Mouse (Mus musculus) hindbrain, embryonic 15.5 days (tissue): Measurements from ENCODE around the gene Capza2. TPM values are rescaled to one million over a fixed set of nuclear protein-coding genes. Genes with fewer than 3 reads are reported as not detected.
A peak's percentile ranks its signal among the peaks of the same experiment; 100 is the strongest.

Experiments used
- ATAC-seq: fragments of 200-750 bp; cut with Nextera tagmentation; 2 replicates; pipeline ENCODE4 v1.8.0; 2017; ENCODE audit warnings: low read depth, moderate number of reproducible peaks, moderate TSS enrichment; ENCODE audit not compliant: low FRiP score
- H3K27ac ChIP-seq: fragments of 300-500 bp; sonication (generic); replicated peaks from 2 replicates; pipeline ENCODE4 v1.5.1; 2015; ENCODE audit warnings: mild to moderate bottlenecking, inconsistent platforms
- H3K27me3 ChIP-seq: fragments of 300-500 bp; sonication (generic); 2 replicates; pipeline ENCODE4 v1.6.1; 2015; ENCODE audit warnings: control low read depth, inconsistent platforms
- H3K36me3 ChIP-seq: fragments of 300-500 bp; sonication (generic); 2 replicates; pipeline ENCODE4 v1.6.1; 2015; ENCODE audit warnings: control low read depth, inconsistent platforms
- H3K4me1 ChIP-seq: fragments of 300-500 bp; sonication (generic); replicated peaks from 2 replicates; pipeline ENCODE4 v1.6.1; 2015; ENCODE audit warnings: control low read depth, inconsistent platforms
- H3K4me2 ChIP-seq: fragments of 300-500 bp; sonication (generic); 2 replicates; pipeline ENCODE4 v1.6.1; 2015; ENCODE audit warnings: moderate library complexity, mild to moderate bottlenecking, inconsistent platforms
- H3K4me3 ChIP-seq: fragments of 300-500 bp; sonication (generic); 2 replicates; pipeline ENCODE4 v1.5.1; 2015; ENCODE audit warnings: mild to moderate bottlenecking, inconsistent platforms
- H3K9ac ChIP-seq: fragments of 300-500 bp; sonication (generic); 2 replicates; pipeline ENCODE4 v1.6.1; 2015; ENCODE audit warnings: inconsistent platforms
- H3K9me3 ChIP-seq: fragments of 300-500 bp; sonication (generic); 2 replicates; pipeline ENCODE4 v1.6.1; 2016; ENCODE audit warnings: control low read depth, inconsistent platforms
- WGBS: fragments of 180-500 bp; shearing (Covaris S2); methylation state at CpG from one replicate; pipeline ENCODE4 v1.1.7; 2015; 5-methylcytosine and 5-hydroxymethylcytosine counted together
- polyA plus RNA-seq: library from polyadenylated mRNA; unstranded; fragments of >200 nt; fragmentation: Nextera tagmentation; extraction: Ambion mirVana; gene quantifications from 2 replicates; pipeline ENCODE4 v1.2.1, GENCODE M21; 2015

Gene Capza2
- polyA plus RNA-seq, result 236 and 241 TPM in 2 replicates

GRCm38 (mm10) chr6:17635615-17636284 lies at the start of gene Capza2:
TSS of gene Capza2 (plus strand) at chr6:17636234.
- H3K9me3 ChIP-seq, result no peaks in the 10 kb centered on the region
- H3K9ac ChIP-seq, result peak within 1 kb of the TSS; percentile 96
- peak within 1 kb of the TSS; percentile 97 for H3K27ac ChIP-seq
- H3K4me3 ChIP-seq, result peak within 1 kb of the TSS; percentile 93
- WGBS, result 87% methylated on average over 7 of the region's 7 CpGs
- no peaks in the 10 kb centered on the region for H3K27me3 ChIP-seq
- H3K4me2 ChIP-seq, result peak within 1 kb of the TSS; percentile 59
- no peak for ATAC-seq
- H3K4me1 ChIP-seq, result peaks cover 15% of the 10 kb centered on the region
- no peaks in the 10 kb centered on the region for H3K36me3 ChIP-seq

DNA sequence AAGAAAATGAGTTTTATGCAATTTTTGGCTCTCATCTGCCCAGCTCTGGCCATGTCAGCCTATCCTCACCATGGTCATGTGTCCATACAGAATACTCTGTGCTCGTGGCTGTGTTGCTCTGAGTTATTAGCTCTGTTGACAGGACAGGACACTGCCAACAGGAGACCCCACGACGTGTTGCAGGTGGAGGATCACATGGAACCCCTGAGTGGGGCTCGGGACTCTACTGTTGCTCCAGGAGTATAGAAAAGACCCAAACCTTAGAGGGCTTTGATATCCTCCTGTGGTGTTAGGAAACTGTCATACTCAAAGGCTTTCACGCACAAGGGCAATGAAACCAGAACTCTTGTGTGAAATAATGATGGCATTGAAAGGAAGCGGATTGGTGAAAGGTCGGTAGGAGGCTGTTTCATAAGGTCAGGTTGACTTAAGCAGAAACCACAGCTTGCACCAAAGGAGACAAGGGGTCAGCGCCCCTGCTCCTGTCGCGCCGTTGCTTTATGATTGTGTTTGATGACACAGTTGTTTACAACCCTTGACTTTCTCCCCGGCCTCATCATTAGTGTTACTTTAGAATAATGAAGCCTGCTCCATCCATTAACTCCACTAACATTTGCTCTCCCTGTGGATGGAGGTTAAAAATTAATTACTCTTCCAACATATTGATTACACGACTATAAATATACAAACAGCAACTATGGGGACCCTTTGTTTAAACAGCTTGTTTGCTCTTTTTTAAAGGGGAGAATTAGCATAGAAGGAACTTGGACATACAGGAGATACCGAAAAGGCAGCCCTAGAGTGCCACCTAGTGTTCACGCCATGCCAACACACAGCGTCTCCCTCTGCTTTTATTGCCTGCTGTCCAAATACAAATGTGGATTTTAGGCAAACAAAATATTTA lies 46.7 kb upstream of the Capza2 start:
- 0 out of 2 replicates have a peak overlapping the region, but pooled peaks have one; percentile 4 for H3K4me3 ChIP-seq
- ATAC-seq, result peak; percentile 92

DNA sequence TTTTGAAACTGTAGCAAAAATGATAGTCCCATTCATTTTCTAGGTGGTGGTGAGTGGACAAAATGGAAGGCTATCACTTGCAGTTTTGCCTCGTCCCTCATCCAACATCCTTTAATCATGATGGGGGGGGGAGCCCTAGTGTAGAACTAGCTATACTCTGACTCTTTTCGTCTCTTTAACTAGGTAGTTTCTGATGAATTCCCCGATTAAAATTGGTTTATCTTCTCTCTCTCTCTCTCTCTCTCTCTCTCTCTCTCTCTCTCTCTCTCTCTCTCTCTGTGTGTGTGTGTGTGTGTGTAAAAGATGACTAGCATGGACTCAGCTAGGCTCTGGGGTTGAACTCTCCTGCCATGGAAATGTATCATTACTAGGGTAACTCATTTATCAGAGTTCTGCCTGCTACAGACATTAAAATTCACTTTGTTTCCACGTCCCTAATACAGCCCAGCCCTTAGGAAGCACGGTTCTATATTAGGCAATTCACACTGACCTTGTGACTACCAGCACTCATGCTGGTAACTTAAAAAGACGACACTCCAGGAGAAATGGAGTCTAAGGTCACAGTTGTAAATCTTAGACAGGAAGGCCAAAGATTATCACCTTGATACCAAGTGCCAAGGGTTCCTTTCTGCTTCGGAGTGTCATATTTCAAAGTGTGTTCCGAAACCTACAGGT lies 45.9 kb upstream of the Capza2 start:
- Histone ChIP-seq H3K9ac (no peak overlapping the region), H3K4me3 (no peak overlapping the region), H3K36me3 (no peaks in the 10 kb centered on the region), H3K9me3 (peaks cover 6% of the 10 kb centered on the region; the same call in 1 of the 2 replicates), H3K4me2 (no peak overlapping the region), H3K27ac (no peak overlapping the region), H3K4me1 (0 out of 2 replicates have a peak, but pooled peaks cover 3% of the 10 kb centered on the region), H3K27me3 (no peaks in the 10 kb centered on the region)
- no peak for ATAC-seq
- WGBS, result 57% methylated on average over 8 of the region's 8 CpGs

More for the DNA sequence above, 46.7 kb upstream of the Capza2 start:
- Histone ChIP-seq H3K36me3 (no peaks in the 10 kb centered on the region), H3K4me1 (0 out of 2 replicates have a peak, but pooled peaks cover 3% of the 10 kb centered on the region), H3K4me2 (peak overlapping the region; percentile 41), H3K9me3 (peaks cover 5% of the 10 kb centered on the region; the same call in 1 of the 2 replicates), H3K9ac (no peak overlapping the region), H3K27ac (no peak overlapping the region), H3K27me3 (no peaks in the 10 kb centered on the region)
- 29% methylated on average over 16 of the region's 16 CpGs for WGBS

- no peak overlapping the region for H3K4me2 ChIP-seq
- no peaks in the 10 kb centered on the region for H3K36me3 ChIP-seq
- no peak for ATAC-seq
- H3K4me3 ChIP-seq, result no peak overlapping the region
- H3K27me3 ChIP-seq, result no peaks in the 10 kb centered on the region
- no peak overlapping the region for H3K9ac ChIP-seq
- 0 out of 2 replicates have a peak, but pooled peaks cover 3% of the 10 kb centered on the region for H3K4me1 ChIP-seq
- WGBS, result 97% methylated on average over 2 of the region's 2 CpGs
- H3K27ac ChIP-seq, result no peak overlapping the region
- peaks cover 6% of the 10 kb centered on the region; the same call in 1 of the 2 replicates for H3K9me3 ChIP-seq
Observed at GRCm38 (mm10) chr6:17593971-17594370, 42.1 kb upstream of the Capza2 start.

- Histone ChIP-seq H3K9ac (no peak overlapping the region), H3K4me2 (no peak overlapping the region), H3K27me3 (no peaks in the 10 kb centered on the region), H3K27ac (no peak overlapping the region), H3K36me3 (no peaks in the 10 kb centered on the region), H3K4me3 (no peak overlapping the region), H3K9me3 (peaks cover 6% of the 10 kb centered on the region; the same call in 1 of the 2 replicates), H3K4me1 (no peaks in the 10 kb centered on the region)
- ATAC-seq, result no peak
- WGBS, result 86% methylated on average over 11 of the region's 11 CpGs
Observed at GRCm38 (mm10) chr6:17595712-17596462, 40.1 kb upstream of the Capza2 start.

DNA sequence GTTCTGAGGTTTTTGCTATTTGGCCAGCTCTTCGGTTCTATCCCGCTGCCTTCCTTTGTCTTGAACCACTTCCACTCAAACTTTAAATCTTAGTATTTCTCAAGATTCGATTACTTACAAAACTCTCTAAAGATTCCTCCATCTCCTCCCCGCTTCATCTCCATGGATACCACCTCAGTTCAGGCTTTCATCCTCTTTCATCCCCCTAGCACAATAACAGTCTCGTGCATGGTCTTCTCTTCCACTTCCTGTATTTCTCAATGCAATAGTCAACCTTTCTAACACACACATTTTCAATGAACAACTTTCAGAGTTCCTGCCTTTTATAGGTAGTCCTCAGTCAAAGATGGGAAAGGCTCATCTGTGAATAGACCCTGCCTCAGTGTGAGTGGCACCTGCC lies 36.7 kb upstream of the Capza2 start:
- Histone ChIP-seq H3K4me1 (no peaks in the 10 kb centered on the region), H3K9ac (no peak overlapping the region), H3K27me3 (no peaks in the 10 kb centered on the region), H3K27ac (no peak overlapping the region), H3K9me3 (0 out of 2 replicates have a peak, but pooled peaks cover under 1% of the 10 kb centered on the region), H3K4me3 (no peak overlapping the region), H3K36me3 (no peaks in the 10 kb centered on the region), H3K4me2 (no peak overlapping the region)
- ATAC-seq, result no peak
- 79% methylated on average over 5 of the region's 5 CpGs for WGBS

DNA sequence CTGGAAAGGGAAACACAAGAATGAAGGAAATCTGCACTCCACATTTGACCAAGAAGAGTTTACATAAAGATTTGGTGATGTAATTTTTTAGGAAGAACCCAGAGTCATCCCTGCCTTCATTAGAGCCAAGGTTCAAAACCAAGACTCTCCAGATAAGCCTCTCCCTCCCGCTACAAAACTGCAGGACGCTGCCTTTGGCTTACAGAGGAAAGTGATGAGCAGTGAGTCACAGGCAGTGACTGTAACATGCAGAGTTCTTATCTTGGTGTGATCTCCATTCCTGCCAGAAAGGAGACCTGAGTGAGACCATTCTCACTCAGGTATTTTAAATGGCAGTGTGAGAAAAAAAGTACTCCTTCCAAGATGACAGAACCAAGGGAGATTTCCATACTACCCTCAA lies 34.5 kb upstream of the Capza2 start:
- Histone ChIP-seq H3K4me2 (no peak overlapping the region), H3K36me3 (no peaks in the 10 kb centered on the region), H3K4me1 (no peaks in the 10 kb centered on the region), H3K9ac (no peak overlapping the region), H3K4me3 (no peak overlapping the region), H3K27me3 (no peaks in the 10 kb centered on the region), H3K9me3 (no peaks in the 10 kb centered on the region), H3K27ac (no peak overlapping the region)
- ATAC-seq, result no peak
- 66% methylated on average over 2 of the region's 2 CpGs for WGBS

- Histone ChIP-seq H3K4me1 (no peaks in the 10 kb centered on the region), H3K4me2 (no peak overlapping the region), H3K36me3 (no peaks in the 10 kb centered on the region), H3K9ac (no peak overlapping the region), H3K27ac (no peak overlapping the region), H3K4me3 (no peak overlapping the region), H3K27me3 (no peaks in the 10 kb centered on the region), H3K9me3 (no peaks in the 10 kb centered on the region)
- no peak for ATAC-seq
- WGBS, result 91% methylated on average over 1 of the region's 1 CpGs
Observed at GRCm38 (mm10) chr6:17606915-17607314, 29.1 kb upstream of the Capza2 start.

GRCm38 (mm10) chr6:17611352-17612010 lies 24.6 kb upstream of the Capza2 start:
- H3K4me3 ChIP-seq, result no peak overlapping the region

GRCm38 (mm10) chr6:17612652-17613051 lies 23.4 kb upstream of the Capza2 start:
- no peak overlapping the region for H3K4me3 ChIP-seq
- no peak overlapping the region for H3K4me2 ChIP-seq
- H3K27ac ChIP-seq, result no peak overlapping the region
- WGBS, result 85% methylated on average over 4 of the region's 4 CpGs
- H3K9me3 ChIP-seq, result no peaks in the 10 kb centered on the region
- no peak for ATAC-seq
- H3K27me3 ChIP-seq, result no peaks in the 10 kb centered on the region
- no peaks in the 10 kb centered on the region for H3K36me3 ChIP-seq
- no peaks in the 10 kb centered on the region for H3K4me1 ChIP-seq
- H3K9ac ChIP-seq, result no peak overlapping the region

More at GRCm38 (mm10) chr6:17611352-17612010, 24.6 kb upstream of the Capza2 start:
- Histone ChIP-seq H3K36me3 (no peaks in the 10 kb centered on the region), H3K4me1 (no peaks in the 10 kb centered on the region), H3K27ac (no peak overlapping the region), H3K9me3 (no peaks in the 10 kb centered on the region), H3K4me2 (no peak overlapping the region), H3K9ac (no peak overlapping the region), H3K27me3 (no peaks in the 10 kb centered on the region)
- WGBS, result 91% methylated on average over 11 of the region's 11 CpGs
- ATAC-seq, result no peak

- Histone ChIP-seq H3K4me2 (no peak overlapping the region), H3K27me3 (no peaks in the 10 kb centered on the region), H3K9ac (no peak overlapping the region), H3K27ac (no peak overlapping the region), H3K9me3 (no peaks in the 10 kb centered on the region), H3K4me3 (no peak overlapping the region), H3K36me3 (no peaks in the 10 kb centered on the region), H3K4me1 (no peaks in the 10 kb centered on the region)
- WGBS, result 84% methylated on average over 4 of the region's 4 CpGs
- no peak for ATAC-seq
Observed at GRCm38 (mm10) chr6:17620823-17621222, 15.2 kb upstream of the Capza2 start.
